Mouse (Mus musculus): ENCODE measurements around the gene Cmya5.
"Not testable (repeated sequence)": the region's sequence is repeated elsewhere in the genome, so short reads cannot be mapped to it uniquely, and the experiment has no call there.

Cmya5 gene

DNA sequence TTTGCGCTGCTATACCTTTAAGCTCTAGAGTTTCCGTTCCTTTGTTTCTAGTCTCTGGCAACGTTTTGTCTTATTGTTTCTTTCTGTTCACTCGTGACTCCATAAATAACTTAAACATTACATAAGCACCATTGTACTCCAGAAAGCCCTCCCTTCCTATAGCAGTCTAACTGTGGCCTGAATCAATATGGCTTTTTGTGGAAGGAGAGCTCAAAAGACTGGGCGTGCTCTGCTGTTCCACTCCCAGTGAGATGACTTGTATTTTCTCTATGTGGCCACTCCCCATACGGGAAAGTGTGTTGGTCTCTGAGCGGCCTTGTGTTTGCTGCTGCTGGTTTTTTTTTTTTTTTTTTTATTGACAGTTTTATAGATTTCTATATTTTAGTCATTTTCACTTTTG lies 27.3 kb downstream of the Cmya5 start:
- DNase-seq: no peak

DNA sequence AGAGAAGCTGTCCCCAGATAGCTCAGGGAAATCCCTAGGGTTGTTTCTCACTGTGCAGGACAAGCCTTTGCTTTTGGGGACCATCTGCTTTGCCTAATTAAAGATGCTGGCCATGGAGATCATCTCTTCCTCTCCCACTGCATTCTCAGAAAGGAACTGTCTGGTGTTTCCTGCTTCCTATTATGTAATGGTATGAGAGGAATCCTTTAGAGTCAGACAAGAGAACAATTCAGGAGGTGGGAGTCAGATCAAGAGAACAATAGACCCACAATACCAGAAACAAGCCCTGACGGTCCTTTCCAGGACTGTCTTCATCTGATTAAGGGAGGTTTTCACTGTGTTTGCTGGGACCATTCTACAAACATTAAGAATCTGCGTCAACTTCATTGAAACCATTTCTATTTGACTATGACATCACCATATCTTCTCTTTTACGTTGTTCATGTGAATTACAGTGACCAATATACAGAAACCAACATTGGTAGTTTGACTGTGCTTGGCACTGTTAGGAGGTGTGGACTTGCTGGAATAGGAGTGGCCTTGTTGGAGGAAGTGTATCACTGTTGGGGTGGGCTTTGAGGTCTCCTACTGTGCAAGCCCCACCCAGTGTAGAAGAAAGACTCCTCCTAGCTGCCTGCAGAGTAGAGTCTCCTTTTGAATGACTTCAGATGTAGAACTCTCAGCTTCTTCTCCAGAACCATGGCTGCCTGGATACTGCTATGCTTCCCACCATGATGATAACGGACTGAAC lies 42.0 kb downstream of the Cmya5 start:
- DNase-seq: no peak

GRCm38 (mm10) chr13:93098596-93098995 lies 45.9 kb downstream of the Cmya5 start:
- no peak for DNase-seq

GRCm38 (mm10) chr13:93096643-93097042 lies 47.9 kb downstream of the Cmya5 start:
- DNase-seq: no peak

GRCm38 (mm10) chr13:93095097-93095791 lies 49.3 kb downstream of the Cmya5 start:
- peak; percentile 10 to 28 for DNase-seq

DNA sequence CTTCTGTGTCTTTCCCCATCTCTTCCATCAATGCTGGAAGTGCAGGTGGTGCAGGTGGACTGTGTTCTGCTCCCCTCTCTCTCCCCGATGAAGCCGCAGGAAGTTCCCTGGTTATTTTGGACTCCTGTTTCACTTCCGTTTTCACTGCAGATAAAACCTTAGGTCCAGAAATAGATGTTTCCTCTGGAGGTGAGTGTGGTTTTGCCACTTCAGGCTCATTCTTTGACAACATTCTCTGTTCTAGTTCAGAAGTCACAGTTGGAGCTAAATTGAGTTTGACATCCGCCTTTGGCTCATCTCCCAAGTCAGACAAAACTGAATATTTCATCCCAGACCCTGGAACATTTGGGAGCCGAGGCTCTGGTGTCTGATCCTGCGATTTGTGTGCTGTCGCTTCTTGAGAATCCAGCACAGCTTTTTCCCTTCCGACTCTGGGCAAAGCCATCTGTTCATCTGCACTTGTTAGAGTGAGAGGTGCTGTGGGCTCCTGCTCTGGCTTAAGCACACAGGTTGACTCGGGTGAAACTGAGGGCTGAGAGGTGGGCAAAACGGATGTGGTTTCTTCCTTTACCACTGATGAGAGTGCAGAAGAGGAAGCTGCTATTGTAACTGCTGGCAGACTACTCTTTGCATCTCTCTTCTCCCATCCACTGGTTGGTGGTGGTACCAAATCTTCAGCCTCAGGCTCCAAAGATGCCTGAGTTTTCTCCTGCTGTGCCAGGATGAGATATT lies 50.2 kb downstream of the Cmya5 start:
- DNase-seq: peak; percentile 63 to 79

DNA sequence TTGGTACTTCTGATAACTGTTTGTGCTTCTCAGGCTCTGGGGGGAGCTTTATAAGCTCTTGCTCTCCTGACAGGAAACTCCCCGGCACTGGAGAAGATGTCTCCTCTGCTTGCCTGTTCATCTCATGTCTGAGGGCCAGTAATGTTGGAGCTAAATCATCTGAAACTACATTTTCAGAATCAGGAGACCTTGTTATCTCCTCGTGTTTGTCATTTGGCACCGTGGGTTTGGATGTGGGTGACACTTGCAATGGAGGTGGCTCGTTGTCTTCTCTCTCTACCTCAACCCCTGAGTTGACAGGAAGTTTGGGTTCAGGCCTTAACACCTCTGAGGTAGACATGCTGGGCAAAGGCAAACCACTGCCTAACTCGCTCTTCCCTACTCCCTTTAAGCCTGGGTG lies 50.8 kb downstream of the Cmya5 start:
- peak in 1 of 2 experiments; percentile 21 for DNase-seq

GRCm38 (mm10) chr13:93092916-93093429 lies 51.6 kb downstream of the Cmya5 start:
- DNase-seq: no peak

GRCm38 (mm10) chr13:93091866-93092455 lies 52.6 kb downstream of the Cmya5 start:
- DNase-seq: no peak

GRCm38 (mm10) chr13:93091176-93091575 lies 53.3 kb downstream of the Cmya5 start:
- no peak for DNase-seq

DNA sequence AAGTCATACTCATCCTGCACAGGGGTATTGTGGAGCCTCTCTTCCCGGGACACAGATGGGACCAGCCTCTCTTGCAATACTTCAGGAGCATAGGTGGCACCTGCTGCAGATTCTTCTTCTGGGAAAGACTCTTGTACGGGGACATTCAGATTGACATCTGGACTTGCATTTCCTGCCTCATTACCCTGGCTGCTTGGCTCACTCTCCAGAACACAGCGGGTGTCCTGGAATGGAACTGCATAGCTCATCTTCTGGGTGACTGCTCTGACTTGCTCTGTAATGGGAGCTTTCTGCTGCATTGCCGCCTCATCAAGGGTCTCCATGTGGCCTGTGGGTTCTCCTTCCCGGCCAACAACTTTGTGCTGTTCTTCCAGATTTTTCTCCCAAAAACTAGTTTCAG lies 55.0 kb downstream of the Cmya5 start:
- DNase-seq: no peak

DNA sequence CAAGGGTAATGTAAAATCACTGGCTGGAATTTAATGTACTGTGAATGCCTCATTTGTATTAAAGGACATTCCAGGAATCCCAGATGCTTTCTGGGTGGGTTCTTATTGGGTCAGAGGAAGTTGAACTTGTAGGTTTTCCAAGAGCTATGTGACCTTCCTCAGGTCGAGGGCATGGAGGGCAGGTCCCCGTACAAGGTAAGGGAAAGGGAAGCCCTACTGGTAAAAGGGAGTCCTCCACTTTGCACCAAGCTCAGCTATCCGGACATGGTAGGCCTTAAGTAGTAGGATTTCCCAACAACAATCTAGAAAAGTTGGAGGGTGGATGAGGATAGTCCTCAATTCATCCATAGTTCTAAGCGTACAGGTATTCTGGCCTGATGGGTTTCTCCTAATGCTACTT lies 58.8 kb downstream of the Cmya5 start:
- DNase-seq: no peak

DNA sequence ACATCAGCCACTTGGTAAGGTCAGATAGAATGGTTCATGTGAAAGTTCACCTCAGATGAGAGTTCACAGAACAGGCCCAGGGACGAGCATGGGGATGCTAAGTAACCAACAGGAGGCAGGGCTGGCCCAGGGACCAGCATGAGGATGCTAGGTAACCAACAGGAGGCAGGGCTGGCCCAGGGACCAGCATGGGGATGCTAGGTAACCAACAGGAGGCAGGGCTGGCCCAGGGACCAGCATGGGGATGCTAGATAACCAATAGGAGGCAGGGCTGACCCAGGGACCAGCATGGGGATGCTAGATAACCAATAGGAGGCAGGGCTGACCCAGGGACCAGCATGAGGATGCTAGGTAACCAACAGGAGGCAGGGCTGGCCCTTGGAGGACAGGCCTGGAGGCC lies 62.2 kb downstream of the Cmya5 start:
- DNase-seq: not testable (repeated sequence)

DNA sequence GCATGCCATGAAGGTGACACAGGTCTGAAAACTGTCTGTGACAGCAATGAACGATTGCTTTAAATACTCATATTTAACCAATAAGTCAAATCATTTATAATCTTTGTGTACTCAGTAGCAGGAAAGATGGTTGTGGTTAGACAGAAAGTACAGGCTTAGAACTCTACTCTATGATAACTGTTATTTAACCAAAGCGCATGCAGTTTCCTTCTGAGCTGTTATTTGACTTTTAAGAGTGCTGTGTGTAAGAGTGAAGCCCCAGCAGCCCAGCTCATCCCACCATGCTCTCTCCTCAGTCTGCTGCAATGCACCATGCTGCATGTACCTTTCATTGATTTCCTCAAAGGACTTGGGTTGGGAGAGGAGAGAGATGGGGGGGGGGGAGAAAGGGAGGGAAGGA lies 63.7 kb downstream of the Cmya5 start:
- no peak for DNase-seq

- DNase-seq: no peak
These were observed 70.3 kb downstream of the Cmya5 start for GRCm38 (mm10) chr13:93074147-93074641.

DNA sequence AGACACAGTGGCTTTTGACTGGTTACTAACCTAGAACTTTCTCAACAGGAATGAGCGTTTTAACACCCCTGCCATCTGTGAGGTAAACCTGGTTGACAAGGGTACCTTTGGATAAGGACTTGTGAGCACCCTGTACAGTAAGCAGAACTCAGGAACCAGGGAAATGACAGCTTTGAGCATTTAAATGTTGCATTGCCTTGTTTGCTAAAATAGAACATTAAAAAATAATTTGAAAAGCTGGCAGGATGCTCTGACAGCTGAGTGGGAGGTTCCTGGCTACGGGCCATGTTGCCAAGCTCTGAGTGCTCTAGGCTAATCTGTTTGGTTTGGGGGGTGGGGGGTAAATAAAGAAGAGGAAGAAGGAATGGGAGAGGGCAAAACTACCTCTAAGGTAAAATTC lies 70.9 kb downstream of the Cmya5 start:
- DNase-seq: no peak

DNA sequence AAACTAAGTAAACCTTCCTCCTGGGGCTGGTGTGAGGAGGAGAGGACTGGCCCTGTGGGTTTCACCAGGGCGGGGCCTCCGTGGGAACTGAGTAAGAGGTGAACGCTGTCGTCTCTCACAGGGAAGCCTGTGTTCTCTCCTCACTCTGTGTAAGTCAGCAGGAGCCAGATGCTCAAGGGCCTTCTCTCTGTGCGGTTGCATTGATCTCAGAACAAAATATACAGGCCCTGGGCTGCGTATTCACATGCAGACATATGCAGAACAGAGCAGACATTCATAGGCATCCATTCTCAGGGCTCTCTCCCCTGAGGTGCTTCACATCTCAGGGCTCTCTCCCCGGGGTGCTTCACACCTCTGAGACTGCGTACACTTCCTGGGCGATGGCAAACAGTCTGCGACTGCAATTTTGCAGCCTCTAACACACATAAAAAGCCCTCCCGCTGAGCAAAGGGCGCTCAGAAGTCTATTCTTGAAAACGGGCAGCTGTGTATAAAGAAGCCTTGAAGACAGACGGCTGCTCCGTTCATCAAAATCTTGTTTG lies 71.6 kb downstream of the Cmya5 start:
- peak; percentile 21 to 40 for DNase-seq

GRCm38 (mm10) chr13:93070406-93070805 lies 74.1 kb downstream of the Cmya5 start:
- DNase-seq: no peak

- DNase-seq: no peak
These were observed 75.0 kb downstream of the Cmya5 start for GRCm38 (mm10) chr13:93069481-93069880.

DNA sequence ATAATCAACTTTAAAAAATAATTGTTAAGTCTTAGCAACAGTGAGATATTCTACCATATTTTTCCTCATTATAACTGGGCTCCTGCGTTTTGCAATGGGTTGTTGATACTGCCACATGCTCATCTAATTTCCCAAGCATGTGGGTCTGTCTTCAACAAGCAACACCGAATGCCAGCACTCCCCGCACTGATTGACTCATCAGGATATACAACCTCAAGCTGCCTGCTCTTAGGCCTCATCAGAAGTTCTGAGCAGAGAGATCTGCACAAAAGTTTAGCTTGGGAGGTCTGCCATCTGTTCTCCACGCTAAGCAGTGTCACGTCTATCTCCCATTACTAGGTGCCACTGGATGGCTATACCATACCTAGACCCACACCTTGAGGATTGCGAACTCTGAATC lies 76.2 kb downstream of the Cmya5 start:
- DNase-seq: no peak

GRCm38 (mm10) chr13:93062860-93063636 lies 81.5 kb downstream of the Cmya5 start:
- no peak for DNase-seq

GRCm38 (mm10) chr13:93061311-93061710 lies 83.2 kb downstream of the Cmya5 start:
- no peak for DNase-seq

Data from thymus, adult 18-20 months (tissue).